Mouse (Mus musculus) erythroid progenitor cell, adult 5-6 weeks (primary cell): Measurements from ENCODE around the gene E2f4. TPM values are rescaled to one million over a fixed set of nuclear protein-coding genes. Genes with fewer than 3 reads are reported as not detected.

ENCODE experiments used
- ATAC-seq: replicated peaks from 2 replicates; pipeline ENCODE4 v1.8.0; 2016; ENCODE audit warnings: moderate number of reproducible peaks, mild to moderate bottlenecking, moderate TSS enrichment, inconsistent platforms; ENCODE audit not compliant: poor library complexity, low FRiP score, severe bottlenecking
- total RNA-seq, 2 experiments: library from RNA; stranded (forward) in 1 of 2; stranded (reverse) in 1 of 2; fragments of 150-400 nt in 1 of 2; fragments of 186-747, 209-891 nt in 1 of 2; gene quantifications; 2 replicates each; pipeline versions ENCODE4 v1.2.3 to v1.2.4; 2015 to 2017; ENCODE audit warnings: low replicate concordance in 2 of 2

E2f4 gene
- total RNA-seq, 2 experiments from 2014 or later, result 326 to 674 TPM

DNA sequence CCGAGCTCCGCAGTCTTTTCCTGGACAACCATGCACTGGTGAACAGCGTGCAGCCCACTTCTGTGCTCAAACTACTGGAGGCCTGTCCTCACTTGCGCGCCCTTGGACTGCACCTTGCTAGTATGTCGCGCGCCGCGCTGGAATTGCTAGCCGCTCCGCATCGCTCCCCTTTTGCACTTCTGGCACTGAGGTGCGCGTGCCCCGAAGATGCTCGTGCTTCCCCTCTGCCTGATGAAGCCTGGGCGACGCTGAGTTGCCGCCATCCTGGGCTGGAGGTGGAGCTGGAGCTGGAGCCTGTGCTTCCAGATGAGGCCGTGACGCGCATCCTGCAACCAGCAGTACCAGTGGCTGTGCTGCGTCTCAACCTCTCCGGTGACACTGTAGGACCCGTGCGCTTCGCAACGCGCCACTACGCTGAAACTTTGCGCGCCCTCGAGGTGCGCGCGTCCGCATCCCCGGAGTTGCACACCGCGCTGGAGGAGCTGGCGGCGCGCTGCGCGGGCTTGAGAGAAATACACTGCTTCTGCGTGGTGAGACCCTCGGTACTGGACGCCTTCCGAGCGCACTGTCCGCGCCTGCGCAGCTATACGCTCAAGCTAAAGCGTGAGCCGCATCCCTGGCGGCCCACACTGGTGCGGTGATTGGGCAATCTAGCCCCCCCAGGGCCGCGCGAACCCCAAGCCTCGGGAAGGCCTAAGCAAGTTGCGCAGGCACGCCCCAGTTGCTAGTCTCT is 29.0 kb upstream of the E2f4 start:
- ATAC-seq, result no peak

DNA sequence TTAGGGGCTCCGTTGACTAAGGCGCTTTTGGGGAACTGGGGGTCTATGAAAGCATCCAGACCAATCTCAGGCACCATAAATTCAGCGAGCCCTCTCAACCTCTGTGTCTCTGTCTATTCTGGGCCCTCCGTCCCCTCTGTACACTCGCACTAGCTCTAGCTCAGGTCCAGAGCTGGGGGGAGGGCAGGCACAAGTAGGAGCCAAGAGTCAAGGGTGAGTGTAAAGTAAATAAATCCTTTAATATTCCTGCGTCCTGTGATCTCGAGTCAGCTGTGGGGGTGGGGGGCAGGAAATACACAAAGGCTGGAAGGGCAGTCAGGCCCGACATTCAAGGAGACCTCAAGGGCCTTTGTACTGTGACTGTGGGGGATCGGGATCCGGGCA is 28.4 kb upstream of the E2f4 start:
- ATAC-seq, result no peak

DNA sequence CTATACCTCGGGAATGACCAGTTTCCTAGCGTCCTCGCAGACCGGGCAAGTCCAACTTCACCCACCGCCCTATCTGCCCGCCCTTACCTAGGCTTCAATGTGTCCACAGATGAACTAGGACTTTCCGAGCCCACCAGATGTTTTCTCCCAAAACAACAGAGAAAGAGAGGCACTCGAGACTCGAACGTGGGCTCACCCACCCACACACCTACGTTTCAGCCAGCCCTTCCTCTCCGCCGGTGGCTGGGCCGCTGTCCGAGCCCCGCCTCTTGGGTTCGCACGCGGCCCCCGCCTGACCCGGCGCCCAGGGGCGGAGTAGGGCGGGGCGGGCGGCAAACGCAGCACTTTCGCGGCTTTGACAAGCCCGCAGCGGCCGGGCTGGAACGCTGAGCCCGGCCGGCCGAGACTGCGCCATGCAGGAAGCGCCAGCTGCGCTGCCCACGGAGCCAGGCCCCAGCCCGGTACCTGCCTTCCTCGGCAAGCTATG is 28.0 kb upstream of the E2f4 start, which contains the start of gene Hsf4:
TSS of gene Hsf4 (plus strand) at position 341 of the 487 bp plus-strand sequence.
- no peak for ATAC-seq

DNA sequence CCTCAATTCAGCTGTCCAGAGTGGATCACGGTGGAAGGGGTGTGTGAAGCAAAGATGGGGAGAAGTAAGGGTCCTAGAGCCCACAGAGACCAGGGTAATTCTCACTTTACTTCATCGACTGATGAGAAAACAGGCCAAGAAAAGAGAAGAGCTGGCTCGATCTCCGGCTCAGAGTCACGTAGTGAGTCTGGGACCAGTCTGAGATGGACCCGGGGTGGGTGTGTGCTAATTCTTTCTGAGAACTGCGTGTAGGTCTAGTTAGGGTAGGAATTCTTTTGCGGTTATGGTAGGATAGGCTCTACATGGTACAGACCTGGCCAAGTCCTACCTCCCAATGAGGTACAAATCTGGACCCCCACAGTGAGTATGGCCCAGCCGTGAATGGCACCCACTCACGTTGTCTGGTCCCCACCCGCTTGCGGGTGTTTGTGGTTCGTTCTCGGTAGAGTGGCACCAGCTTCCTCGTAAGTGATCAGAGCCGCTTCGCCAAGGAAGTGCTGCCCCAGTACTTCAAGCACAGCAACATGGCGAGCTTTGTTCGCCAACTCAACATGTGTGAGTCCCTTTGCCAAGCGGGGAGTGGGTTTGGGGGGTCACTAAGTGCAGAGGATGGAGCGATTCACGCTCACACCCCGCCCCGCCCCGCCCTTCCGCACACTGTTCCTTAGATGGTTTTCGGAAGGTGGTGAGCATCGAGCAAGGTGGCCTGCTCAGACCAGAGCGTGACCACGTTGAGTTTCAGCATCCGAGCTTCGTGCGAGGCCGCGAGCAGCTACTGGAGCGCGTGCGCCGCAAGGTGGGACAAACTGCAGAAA is 27.2 kb upstream of the E2f4 start:
- ATAC-seq, result no peak

DNA sequence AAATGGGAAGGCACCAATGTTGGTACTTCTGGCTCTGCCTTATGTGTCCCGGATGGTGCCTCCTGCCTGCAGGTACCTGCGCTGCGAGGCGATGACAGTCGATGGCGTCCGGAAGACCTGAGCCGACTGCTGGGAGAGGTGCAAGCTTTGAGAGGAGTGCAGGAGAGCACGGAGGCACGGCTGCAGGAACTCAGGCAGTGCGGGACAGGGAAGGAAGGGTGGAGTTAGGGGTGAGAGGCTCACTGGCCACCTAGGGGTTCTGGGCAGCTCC is 26.6 kb upstream of the E2f4 start:
- ATAC-seq, result no peak

DNA sequence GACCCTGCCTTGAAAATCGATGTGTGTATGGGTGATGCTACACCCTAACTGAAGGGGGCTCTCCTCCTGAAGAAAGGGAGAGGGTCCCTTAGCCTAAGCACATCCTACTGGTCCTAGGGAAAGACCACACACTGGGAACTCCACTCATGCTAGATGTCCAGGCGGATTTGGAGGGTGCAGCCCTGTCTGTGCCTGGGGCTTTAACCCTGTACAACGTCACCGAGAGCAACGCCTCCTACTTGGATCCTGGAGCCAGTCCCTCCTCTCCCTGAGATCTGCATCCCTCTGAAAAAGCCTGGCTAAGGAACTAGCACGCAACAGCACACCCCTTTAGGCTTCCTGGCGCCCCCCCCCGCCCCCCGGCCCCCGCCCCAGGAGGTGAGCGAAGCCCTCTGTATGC is 22.1 kb upstream of the E2f4 start:
- ATAC-seq, result no peak

DNA sequence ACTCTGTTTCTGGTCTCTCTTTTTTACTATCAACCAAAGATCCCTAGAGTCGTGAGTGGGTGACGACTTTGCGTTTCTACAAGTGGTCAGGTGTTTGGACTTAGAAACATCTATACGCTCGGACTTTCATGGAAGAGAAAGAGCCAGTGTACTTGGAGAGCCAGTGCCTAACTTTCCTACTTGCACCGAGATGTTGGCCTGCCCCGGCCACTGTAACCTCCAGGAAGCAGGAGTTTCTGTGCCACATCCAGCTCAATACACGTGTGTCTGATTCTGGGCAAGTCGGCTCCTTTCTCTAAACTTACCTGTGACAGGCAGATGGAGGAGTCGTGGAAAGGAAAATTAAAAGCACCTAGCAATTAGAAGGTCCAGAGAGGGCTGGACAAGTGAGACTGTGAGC is 21.6 kb upstream of the E2f4 start, which contains the start of gene Nol3:
TSS of gene Nol3 (plus strand) at position 301 of the 400 bp plus-strand sequence.
- no peak for ATAC-seq

DNA sequence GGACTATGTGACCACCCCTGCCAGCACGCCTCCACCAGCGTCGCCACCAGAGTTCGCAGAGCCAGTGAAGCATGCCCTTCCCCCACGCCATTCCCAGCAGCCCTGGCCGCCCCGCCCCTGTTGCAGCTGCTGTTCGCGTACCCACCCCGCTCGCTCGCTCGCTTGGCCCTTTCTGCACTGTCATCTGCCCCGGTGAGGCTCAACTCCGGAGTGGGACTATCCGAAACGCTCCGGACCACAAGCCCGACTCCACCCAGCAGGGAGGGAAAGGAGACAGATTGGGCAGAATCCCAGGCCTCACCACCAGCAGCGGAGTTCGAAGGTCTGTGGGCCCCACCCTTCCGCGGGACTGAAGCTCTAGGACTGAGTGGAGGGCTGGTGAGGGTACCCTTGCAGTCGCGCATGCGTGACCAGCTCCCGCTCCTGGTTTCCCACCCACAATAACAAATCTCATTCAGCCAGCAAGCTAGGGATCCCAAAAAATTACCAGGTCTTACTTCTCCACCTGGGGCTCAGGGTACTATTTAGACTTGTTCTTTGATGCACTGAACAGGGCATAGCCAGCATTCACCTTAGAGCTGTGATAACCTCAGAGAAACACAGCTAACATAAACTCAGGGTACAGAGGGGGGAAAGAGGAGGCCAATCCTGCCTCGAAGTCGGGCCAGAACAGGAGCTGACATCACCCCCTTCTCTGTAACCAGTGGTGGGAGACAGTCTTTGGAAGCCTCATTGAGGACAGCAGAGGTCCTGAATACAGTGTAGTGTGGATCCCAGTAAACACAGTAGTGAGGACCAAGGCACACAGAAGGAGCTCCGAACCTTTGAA is 21.0 kb upstream of the E2f4 start:
- ATAC-seq, result peak; percentile 46

DNA sequence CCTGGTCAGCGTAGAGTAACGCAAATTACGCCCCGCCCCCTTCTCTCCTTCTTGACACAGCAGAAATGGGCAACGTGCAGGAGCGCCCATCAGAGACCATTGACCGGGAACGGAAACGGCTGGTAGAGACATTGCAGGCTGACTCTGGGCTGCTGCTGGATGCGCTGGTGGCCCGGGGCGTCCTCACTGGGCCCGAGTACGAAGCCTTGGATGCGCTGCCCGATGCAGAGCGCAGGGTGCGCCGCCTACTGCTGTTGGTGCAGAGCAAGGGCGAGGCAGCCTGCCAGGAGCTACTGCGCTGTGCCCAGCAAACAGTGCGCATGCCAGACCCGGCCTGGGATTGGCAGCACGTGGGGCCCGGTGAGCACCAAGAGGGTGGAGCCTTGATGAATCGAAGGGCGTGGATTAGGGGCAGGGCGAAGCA is 18.5 kb upstream of the E2f4 start:
- peak; percentile 78 for ATAC-seq

DNA sequence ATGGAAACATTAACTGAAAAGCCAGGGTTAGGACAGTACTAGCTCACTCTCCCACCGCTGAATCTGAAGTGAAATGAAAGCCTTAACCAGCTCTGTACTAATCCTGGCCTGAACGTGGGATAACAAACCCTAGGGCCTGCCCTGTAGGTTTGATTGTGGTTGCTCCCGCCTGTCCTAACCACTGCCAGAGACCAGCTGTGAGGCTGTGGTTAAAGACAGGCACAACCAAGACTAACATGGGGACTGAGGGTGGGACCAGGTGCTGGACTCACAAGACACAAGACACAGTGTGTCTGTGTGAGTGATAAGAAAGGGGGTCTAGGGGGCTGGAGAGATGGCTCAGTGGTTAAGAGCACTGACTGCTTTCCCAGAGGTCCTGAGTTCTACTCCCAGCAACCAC is 16.9 kb upstream of the E2f4 start:
- ATAC-seq, result no peak

DNA sequence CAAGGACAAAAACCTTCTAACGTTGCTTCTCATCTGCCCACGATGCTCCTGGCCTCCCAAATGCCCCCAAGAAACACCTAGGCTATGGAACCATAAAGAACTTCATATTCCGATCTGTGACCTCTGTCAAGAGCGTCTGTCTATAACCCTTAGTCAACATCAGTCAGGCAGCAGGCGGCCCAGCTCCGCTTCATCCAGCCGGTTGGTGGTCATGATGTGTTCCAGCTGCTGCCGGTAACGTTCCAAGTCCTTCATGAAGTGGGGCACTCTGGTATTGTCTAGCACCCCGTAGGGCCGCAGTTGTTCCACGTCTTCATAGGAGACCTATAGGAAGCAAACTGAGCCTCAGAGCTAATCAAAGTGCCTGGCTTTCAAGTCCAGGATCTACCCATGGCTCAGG is 15.6 kb upstream of the E2f4 start:
- no peak for ATAC-seq

DNA sequence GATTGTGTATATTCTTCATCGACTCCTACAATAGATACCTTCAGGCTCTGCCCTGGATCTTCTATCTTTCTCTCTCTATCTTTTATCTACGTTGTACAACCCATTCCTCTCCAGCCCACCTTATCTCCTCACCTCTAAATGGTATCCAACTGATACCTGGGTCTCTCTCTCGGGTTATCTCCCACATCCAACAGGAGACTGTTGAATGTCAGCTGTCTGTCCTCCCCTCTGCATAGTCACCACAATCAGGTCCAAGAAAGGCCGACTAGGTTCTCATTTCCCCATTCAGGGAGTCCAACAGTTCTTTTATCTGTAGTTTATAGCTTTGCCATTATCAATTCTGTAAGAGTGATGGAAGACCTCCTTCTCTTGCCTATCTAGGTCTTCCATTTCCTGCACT is 15.2 kb upstream of the E2f4 start:
- no peak for ATAC-seq

DNA sequence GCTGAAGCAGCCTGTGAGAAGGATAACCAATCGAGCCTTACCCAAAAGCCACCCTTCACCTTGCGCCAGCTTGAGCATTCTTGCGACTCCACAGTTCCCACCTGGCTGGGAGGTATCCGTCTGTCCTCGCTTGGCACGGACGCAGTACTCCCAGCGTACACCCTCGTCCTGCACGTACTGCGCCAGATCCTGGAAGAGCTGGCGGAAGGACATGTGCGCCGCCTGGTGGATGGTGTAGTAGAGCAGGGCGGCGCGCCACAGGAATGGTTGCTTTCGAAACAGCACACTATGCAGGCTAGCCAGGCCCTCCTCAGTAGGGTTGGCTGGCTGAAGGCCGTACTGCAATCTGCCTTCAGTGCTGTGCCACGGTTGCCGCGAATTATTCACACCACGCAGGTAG is 14.4 kb upstream of the E2f4 start:
- peak; percentile 59 for ATAC-seq

DNA sequence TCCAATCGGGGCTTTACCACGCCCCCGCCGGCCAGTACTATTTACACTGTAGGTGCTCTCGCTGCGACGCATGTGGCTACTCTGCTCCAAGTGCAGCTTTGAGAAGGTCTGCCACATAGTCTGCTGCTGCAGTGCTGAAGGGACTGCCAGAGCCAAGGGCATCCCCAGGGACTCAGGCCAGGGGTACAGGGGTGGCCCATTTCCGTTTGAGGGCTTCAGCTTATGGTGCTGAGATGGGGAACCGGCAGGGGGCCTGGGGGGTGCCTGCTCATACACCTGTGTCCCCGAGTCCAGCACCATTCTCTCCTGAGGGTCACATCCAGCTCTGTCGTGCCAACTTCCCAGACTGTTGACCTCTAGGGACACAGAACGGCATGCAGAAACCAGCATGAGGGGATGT is 11.9 kb upstream of the E2f4 start:
- ATAC-seq, result no peak

DNA sequence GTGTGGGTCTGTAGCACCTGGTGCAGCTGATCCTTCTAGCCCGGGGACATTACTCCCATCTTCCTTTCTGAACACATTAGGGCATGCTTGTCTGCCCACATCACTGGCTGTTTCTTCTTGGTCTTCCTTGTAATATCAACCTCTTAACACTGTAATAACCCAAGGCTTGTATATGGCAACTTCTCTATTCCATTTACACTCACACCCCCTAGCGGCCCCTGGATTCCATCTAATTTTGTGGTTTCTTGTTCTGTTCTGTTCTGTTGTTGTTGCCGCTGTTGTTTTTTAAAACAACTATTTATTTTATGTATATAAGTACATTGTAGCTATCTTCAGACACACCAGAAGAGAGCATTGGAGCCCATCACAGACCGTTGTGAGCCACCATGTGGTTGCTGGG is 10.6 kb upstream of the E2f4 start:
- no peak for ATAC-seq

DNA sequence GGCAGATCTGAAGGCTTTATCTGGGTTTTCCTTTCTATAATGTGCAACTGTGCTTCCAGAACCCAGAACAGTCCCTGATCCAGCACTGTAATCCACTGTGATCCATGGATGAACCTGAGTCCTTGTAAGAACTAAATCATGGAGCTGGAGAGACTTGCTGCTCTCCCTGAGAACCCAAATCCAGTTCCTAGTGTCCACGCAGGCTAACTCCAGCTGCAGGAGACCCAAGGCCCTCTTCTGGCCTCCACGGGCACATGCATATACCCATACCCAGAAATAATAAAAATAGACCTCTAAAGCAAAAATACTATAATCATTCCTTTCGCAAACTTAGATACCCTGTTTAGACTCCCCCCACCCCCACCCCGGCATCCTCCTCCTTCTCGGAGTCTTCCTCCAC is 9.2 kb upstream of the E2f4 start:
- ATAC-seq, result no peak

DNA sequence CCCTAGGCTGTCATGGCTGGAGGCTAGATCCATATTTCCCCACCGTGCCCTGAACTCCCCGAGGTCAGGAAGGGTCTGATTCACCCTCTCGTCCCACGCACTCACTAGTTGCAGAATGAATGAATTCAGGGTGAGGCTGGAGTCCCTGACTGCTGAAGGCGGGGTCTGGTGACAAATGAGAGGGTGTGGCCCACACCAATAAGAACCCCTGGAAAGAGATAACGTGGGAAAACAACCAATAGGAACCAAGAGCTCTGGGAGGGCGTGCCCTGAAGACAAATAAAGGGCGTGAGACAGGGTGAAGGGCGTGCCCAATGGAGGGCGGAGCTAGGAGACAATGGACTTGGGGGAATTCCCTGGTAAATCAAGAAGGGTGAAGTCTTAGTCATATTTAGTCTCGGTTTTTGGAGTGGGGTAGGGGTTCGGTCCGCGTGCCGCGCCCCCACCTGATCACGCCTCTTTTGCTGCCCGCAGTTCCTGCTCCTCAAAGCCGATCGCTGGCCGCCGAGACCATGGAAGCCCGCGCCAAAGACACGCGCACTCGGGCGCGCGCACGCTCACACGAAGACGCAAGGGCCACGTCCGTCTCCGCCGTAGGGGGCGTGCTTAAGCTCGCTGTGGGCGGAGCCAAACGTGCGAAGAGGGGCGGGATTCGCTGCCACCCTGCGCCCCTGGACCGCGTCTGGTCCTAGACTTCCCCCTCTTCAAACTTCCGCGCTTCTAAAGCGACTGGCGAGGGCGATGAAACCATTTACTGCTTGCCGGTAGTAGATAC is 8.3 kb upstream of the E2f4 start:
- ATAC-seq, result peak; percentile 62

DNA sequence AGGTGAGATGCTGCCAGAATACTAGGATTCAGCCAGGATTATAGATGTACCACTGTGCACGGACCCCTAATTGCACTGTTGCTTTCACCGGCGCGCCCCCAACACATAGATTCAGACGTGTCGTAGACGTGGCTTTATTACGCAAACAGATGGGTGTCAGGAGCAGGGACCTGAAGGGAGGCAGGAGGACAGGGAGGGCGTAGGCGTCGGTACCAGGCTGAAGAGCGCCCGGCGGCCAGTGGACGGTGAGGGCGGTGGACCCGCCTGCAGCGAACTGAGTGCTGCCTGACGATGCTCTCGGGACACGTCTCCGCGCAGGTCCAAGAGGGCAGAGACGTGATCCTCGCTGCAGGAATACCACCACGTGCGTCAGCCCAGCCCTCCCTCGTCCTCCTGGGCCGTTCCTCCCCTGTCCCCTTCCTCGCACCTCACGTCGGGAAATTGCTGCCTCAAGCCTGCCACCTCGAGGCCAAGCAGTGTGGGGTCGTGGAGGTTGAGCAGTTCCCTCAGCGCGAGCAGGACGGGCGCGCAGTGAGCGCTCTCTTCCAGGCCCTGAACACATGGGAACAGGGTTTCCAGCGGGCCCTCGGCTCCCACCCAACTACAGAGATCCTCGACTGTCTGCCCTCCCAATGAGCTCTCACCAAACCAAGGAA is 7.5 kb upstream of the E2f4 start, which contains the start of gene 4931428F04Rik:
TSS of gene 4931428F04Rik (minus strand) at position 60 of the 656 bp plus-strand sequence.
- ATAC-seq, result peak; percentile 35
